Mouse (Mus musculus): Measurements from ENCODE around the gene Exoc6b.
"Not testable (repeated sequence)": the region's sequence is repeated elsewhere in the genome, so short reads cannot be mapped to it uniquely, and the experiment has no call there.

GRCm38 (mm10) chr6:85076179-85076720, 6.9 kb upstream of the Exoc6b start:
- not testable (repeated sequence) for TF ChIP-seq POLR2A (IDR thresholded peaks at IDR 0.05; ENCODE audit: insufficient read depth, low read length); CTCF (IDR thresholded peaks at IDR 0.05; ENCODE audit: low read depth, low read length)
